Mouse (Mus musculus) liver, embryonic 13.5 days (tissue): Measurements from ENCODE around the gene Adamts9. TPM values are rescaled to one million over a fixed set of nuclear protein-coding genes. Genes with fewer than 3 reads are reported as not detected.
A peak's percentile ranks its signal among the peaks of the same experiment; 100 is the strongest.

ENCODE experiments used
- ATAC-seq: fragments of 200-750 bp; cut with Nextera tagmentation; 2 replicates; pipeline ENCODE4 v1.8.0; 2017; ENCODE audit warnings: low read depth, mild to moderate bottlenecking, moderate number of reproducible peaks, moderate library complexity
- DNase-seq: peaks from one replicate; pipeline ENCODE4 v3.0.0; 2022
- H3K27ac ChIP-seq: fragments of 300-500 bp; sonication (generic); 2 replicates; pipeline ENCODE4 v1.5.1; 2015; ENCODE audit warnings: moderate library complexity, mild to moderate bottlenecking, inconsistent platforms
- H3K27me3 ChIP-seq: fragments of 300-500 bp; sonication (generic); 2 replicates; pipeline ENCODE4 v1.6.1; 2015; ENCODE audit warnings: mild to moderate bottlenecking, inconsistent platforms
- H3K36me3 ChIP-seq: fragments of 300-500 bp; sonication (generic); 2 replicates; pipeline ENCODE4 v1.6.1; 2015; ENCODE audit warnings: mild to moderate bottlenecking, inconsistent platforms
- H3K4me1 ChIP-seq: fragments of 300-500 bp; sonication (generic); replicated peaks from 2 replicates; pipeline ENCODE4 v1.6.1; 2015; ENCODE audit warnings: inconsistent platforms
- H3K4me2 ChIP-seq: fragments of 300-500 bp; sonication (generic); 2 replicates; pipeline ENCODE4 v1.6.1; 2015; ENCODE audit warnings: inconsistent platforms, mild to moderate bottlenecking, moderate library complexity
- H3K4me3 ChIP-seq: fragments of 300-500 bp; sonication (generic); replicated peaks from 2 replicates; pipeline ENCODE4 v1.5.1; 2015; ENCODE audit warnings: mild to moderate bottlenecking, inconsistent platforms
- H3K9ac ChIP-seq: fragments of 300-500 bp; sonication (generic); 2 replicates; pipeline ENCODE4 v1.6.1; 2015; ENCODE audit warnings: mild to moderate bottlenecking, inconsistent platforms
- H3K9me3 ChIP-seq: fragments of 300-500 bp; sonication (generic); replicated peaks from 2 replicates; pipeline ENCODE4 v1.6.1; 2016; ENCODE audit warnings: inconsistent platforms
- WGBS: fragments of 180-500 bp; shearing (Covaris S2); methylation state at CpG from one replicate; pipeline ENCODE4 v1.1.7; 2015; ENCODE audit not compliant: insufficient replicate concordance; 5-methylcytosine and 5-hydroxymethylcytosine counted together
- polyA plus RNA-seq: library from polyadenylated mRNA; unstranded; fragments of >200 nt; fragmentation: Nextera tagmentation; extraction: Ambion mirVana; gene quantifications from 2 replicates; pipeline ENCODE4 v1.2.1, GENCODE M21; 2015

Adamts9 gene
- polyA plus RNA-seq, result 0.79 and 0.91 TPM in 2 replicates

DNA sequence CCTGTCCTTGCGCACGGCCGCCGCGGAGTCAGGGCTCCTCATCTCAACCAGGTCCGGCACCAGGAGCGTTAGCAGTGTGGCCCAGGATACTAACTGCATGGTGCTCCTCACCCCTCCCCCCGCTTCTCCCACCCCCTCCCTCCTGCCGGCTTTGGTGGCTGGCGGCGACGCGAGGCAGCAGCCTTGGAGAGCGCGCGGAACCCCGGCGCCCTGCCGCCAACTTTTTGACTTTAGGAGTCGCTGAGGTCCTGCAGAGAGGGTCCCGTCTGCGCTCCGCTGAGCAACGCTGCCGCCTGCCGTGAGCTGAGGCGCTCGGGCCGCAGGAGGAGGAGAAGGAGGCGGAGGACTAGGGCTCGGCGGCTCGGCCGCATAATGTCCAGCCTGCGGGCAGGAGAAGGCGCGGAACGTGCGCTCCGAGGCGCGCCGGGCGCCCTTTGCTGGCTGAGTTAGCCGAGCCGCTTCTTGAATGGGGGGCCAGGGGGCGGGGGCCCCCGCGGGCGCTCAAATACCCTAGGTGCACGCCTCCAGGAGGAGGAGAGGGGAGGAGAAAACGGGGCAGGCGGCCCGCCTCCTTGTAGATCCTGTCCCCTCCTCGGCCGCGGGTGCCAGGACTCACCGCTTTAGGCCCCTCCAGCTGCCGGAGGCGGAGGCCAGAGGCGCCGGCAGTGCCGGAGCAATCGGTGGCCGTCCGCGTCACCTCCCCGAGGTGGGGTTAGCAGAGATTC lies at the start of gene Adamts9:
Gene Adamts9, minus strand, starts transcription at position 436 of the 725 bp plus-strand sequence.
- peak within 1 kb of the TSS; percentile 29; the same call in 1 of the 2 replicates for H3K9ac ChIP-seq
- peak within 1 kb of the TSS; percentile 47 for H3K27ac ChIP-seq
- 0 out of 2 replicates have a peak, but pooled peaks cover 4% of the 10 kb centered on the region for H3K9me3 ChIP-seq
- H3K4me1 ChIP-seq, result no peaks in the 10 kb centered on the region
- ATAC-seq, result peak; percentile 48; the same call in 1 of the 2 replicates
- peak; percentile 3 for DNase-seq
- H3K36me3 ChIP-seq, result no peaks in the 10 kb centered on the region
- under 1% methylated on average over 58 of the region's 68 CpGs for WGBS
- H3K4me3 ChIP-seq, result peak within 1 kb of the TSS; percentile 52
- peak within 1 kb of the TSS; percentile 58 for H3K4me2 ChIP-seq
- peaks cover 68% of the 10 kb centered on the region for H3K27me3 ChIP-seq

- ATAC-seq (no peak), DNase-seq (no peak)
- Histone ChIP-seq H3K27me3 (no peaks in the 10 kb centered on the region), H3K9ac (no peak overlapping the region), H3K4me3 (no peak overlapping the region), H3K27ac (no peak overlapping the region), H3K4me2 (no peak overlapping the region), H3K36me3 (no peaks in the 10 kb centered on the region), H3K9me3 (no peaks in the 10 kb centered on the region), H3K4me1 (no peaks in the 10 kb centered on the region)
- WGBS, result 14% methylated on average over 1 of the region's 1 CpGs
These were observed 48.3 kb upstream of the Adamts9 start for GRCm38 (mm10) chr6:92991616-92992015.

DNA sequence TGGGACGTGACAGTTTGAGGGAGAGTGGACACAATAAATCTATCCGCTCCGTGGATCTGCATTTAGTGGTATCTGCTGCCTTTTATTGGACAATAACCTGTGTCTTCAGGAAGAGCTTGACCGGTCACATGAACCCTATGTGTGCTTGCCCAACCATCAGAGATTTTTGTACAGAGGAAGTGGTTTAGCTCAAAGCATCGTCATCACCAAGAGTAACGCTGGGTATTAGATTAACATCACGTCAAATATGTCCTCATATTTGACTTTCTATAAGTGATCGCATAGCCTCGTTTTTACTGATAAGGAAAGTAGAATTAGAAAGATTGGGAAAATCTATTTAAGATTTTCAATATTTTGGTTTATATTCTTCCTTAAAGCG lies 45.3 kb upstream of the Adamts9 start:
- Histone ChIP-seq H3K9me3 (no peaks in the 10 kb centered on the region), H3K27ac (no peak overlapping the region), H3K36me3 (no peaks in the 10 kb centered on the region), H3K4me2 (no peak overlapping the region), H3K27me3 (no peaks in the 10 kb centered on the region), H3K9ac (no peak overlapping the region), H3K4me1 (no peaks in the 10 kb centered on the region), H3K4me3 (no peak overlapping the region)
- DNase-seq, result no peak
- 46% methylated on average over 10 of the region's 10 CpGs for WGBS
- no peak for ATAC-seq

DNA sequence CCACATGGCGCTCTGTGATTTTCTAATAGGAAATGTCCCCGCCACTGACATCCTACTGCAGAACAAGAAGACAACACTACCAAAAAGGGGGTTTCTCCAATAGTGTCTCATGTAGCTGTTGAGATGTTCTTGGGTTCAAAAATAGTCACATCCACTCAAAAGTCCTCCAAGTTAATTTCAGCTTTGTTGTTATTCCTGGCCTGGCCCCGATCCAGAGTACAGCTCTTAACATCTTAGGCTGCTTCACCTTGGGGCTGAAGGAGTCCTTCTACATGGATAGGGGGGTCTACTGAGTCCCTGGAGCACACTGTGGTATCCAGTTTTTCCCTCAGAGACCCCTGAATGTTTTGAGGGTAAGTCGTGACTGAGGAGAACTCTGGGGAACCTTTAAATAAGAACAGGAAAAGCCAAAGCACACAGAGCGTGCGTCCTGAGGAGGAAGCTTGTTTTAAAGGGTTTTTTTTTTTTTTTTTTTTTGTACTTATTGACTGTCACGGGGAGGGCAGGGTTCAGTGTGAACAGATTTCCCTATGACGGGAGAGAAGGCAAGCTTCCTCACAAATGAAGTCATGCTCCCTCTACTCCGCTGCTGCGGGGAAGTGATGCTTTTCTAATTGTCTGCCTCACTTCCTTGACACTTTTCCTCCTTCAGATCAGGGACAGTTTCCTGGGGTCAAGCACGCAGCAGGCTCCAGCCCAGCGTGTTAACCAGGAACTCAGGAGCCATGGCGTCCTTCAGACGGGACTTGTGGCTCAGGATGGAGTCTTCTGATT lies 44.7 kb upstream of the Adamts9 start:
- ATAC-seq (no peak), DNase-seq (no peak)
- Histone ChIP-seq H3K4me2 (no peak overlapping the region), H3K27me3 (no peaks in the 10 kb centered on the region), H3K4me1 (no peaks in the 10 kb centered on the region), H3K9me3 (no peaks in the 10 kb centered on the region), H3K4me3 (no peak overlapping the region), H3K27ac (0 out of 2 replicates have a peak overlapping the region, but pooled peaks have one; percentile 9), H3K9ac (no peak overlapping the region), H3K36me3 (no peaks in the 10 kb centered on the region)
- 31% methylated on average over 14 of the region's 14 CpGs for WGBS

DNA sequence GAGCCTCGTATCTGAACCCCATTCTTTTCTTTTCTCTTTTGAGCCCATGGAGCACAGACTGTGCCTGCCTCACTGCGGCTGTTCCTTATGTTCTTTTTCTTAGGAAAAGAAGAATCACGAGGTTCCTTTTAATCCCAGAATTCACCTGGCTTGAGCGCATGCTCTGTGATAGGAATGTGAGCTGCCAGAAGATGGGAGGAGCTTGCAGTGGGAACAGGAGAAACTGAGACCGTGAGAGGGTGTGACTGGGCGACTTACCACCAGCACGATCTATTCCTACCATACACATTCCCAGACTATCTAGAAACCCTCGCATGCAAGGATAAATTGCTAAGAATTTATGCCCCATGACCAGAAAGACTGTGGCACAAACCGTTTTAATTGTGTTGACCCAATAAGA lies 44.1 kb upstream of the Adamts9 start:
- WGBS, result 66% methylated on average over 9 of the region's 9 CpGs
- DNase-seq, result no peak
- Histone ChIP-seq H3K4me1 (no peaks in the 10 kb centered on the region), H3K36me3 (no peaks in the 10 kb centered on the region), H3K4me2 (no peak overlapping the region), H3K27me3 (no peaks in the 10 kb centered on the region), H3K9me3 (no peaks in the 10 kb centered on the region), H3K4me3 (no peak overlapping the region), H3K9ac (no peak overlapping the region), H3K27ac (no peak overlapping the region)
- ATAC-seq, result no peak

- H3K9ac ChIP-seq, result no peak overlapping the region
- H3K4me2 ChIP-seq, result no peak overlapping the region
- H3K4me3 ChIP-seq, result no peak overlapping the region
- no peaks in the 10 kb centered on the region for H3K9me3 ChIP-seq
- DNase-seq, result no peak
- H3K27ac ChIP-seq, result no peak overlapping the region
- ATAC-seq, result no peak
- 69% methylated on average over 7 of the region's 7 CpGs for WGBS
- H3K4me1 ChIP-seq, result no peaks in the 10 kb centered on the region
- H3K27me3 ChIP-seq, result no peaks in the 10 kb centered on the region
- no peaks in the 10 kb centered on the region for H3K36me3 ChIP-seq
These were observed 40.1 kb upstream of the Adamts9 start for GRCm38 (mm10) chr6:92983421-92983820.

DNA sequence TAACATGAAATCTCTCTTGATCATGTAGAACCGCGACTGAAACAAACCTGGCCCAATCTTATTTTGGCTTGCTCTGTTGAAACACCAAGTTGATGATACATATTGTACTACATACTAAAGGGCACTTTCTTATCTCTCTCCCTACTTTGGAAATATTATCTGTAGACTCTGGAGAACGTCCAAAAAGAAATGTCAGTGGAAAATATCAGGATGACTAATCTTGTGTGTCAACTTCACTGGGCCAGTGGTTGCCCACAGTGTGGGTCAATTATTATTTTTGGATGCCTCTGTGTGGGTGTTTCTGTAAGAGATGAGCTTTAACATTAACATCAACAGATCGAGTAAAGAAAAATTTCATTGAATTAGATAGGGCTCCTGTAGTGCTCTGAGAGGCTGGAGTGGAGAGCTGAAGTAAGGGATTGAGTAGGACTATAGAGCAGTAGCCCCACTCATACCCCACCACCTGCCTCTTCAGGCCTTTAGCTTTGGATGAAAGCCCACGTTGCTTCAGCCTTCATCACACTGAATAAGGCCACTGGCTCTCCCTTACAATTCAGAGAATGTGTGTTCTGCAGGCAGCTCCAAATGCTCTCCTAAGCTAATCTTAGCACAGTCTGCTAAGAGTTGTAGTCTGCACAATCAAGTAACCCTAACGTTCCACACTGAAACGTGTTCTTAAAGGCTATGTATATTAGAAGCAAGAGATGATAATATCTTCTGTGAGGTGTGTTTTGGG lies 38.3 kb upstream of the Adamts9 start:
- DNase-seq (no peak), ATAC-seq (no peak)
- no peak overlapping the region for H3K27ac ChIP-seq
- H3K9ac ChIP-seq, result no peak overlapping the region
- H3K27me3 ChIP-seq, result no peaks in the 10 kb centered on the region
- H3K4me1 ChIP-seq, result no peaks in the 10 kb centered on the region
- H3K4me2 ChIP-seq, result no peak overlapping the region
- no peak overlapping the region for H3K4me3 ChIP-seq
- no peaks in the 10 kb centered on the region for H3K9me3 ChIP-seq
- 61% methylated on average over 7 of the region's 7 CpGs for WGBS
- no peaks in the 10 kb centered on the region for H3K36me3 ChIP-seq

GRCm38 (mm10) chr6:92973340-92973739 lies 30.0 kb upstream of the Adamts9 start:
- no peak overlapping the region for H3K9ac ChIP-seq
- no peaks in the 10 kb centered on the region for H3K4me1 ChIP-seq
- H3K27me3 ChIP-seq, result no peaks in the 10 kb centered on the region
- no peak overlapping the region for H3K4me2 ChIP-seq
- DNase-seq (no peak), ATAC-seq (no peak)
- WGBS, result 68% methylated on average over 3 of the region's 3 CpGs
- H3K4me3 ChIP-seq, result no peak overlapping the region
- no peak overlapping the region for H3K27ac ChIP-seq
- no peaks in the 10 kb centered on the region for H3K9me3 ChIP-seq
- no peaks in the 10 kb centered on the region for H3K36me3 ChIP-seq

DNA sequence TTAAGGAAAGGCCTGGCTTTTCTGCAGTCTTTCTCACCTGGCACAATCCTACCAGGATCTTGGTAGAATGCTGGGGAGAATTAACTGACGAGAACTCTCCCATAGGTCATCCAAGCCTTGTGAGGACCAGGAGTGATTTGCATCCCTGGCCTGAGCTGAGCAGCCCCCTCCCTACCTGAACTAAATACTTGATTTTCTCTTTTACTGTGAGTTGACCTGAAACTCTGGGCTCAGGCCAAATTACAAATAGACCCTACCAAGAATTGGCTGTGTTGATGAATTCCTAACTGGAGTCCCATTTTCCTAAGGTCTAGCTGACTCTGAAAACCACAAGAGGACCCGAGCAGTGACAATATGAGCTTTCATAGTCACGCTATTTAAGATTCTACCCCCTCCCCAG lies 25.4 kb upstream of the Adamts9 start:
- H3K27ac ChIP-seq, result no peak overlapping the region
- H3K4me2 ChIP-seq, result no peak overlapping the region
- H3K36me3 ChIP-seq, result no peaks in the 10 kb centered on the region
- H3K4me3 ChIP-seq, result no peak overlapping the region
- no peaks in the 10 kb centered on the region for H3K4me1 ChIP-seq
- no peak overlapping the region for H3K9ac ChIP-seq
- 57% methylated on average over 3 of the region's 3 CpGs for WGBS
- no peaks in the 10 kb centered on the region for H3K9me3 ChIP-seq
- DNase-seq (no peak), ATAC-seq (no peak)
- H3K27me3 ChIP-seq, result no peaks in the 10 kb centered on the region

GRCm38 (mm10) chr6:92968216-92968615 lies 24.9 kb upstream of the Adamts9 start:
- Histone ChIP-seq H3K9ac (no peak overlapping the region), H3K27me3 (no peaks in the 10 kb centered on the region), H3K4me3 (no peak overlapping the region), H3K36me3 (no peaks in the 10 kb centered on the region), H3K4me1 (no peaks in the 10 kb centered on the region), H3K27ac (no peak overlapping the region), H3K9me3 (no peaks in the 10 kb centered on the region), H3K4me2 (no peak overlapping the region)
- no peak for DNase-seq
- WGBS, result 46% methylated on average over 3 of the region's 3 CpGs
- no peak for ATAC-seq

GRCm38 (mm10) chr6:92962966-92963365 lies 19.7 kb upstream of the Adamts9 start:
- Histone ChIP-seq H3K9ac (no peak overlapping the region), H3K36me3 (no peaks in the 10 kb centered on the region), H3K4me1 (no peaks in the 10 kb centered on the region), H3K4me3 (no peak overlapping the region), H3K27ac (no peak overlapping the region), H3K27me3 (no peaks in the 10 kb centered on the region), H3K9me3 (no peaks in the 10 kb centered on the region), H3K4me2 (no peak overlapping the region)
- 63% methylated on average over 3 of the region's 3 CpGs for WGBS
- DNase-seq, result no peak
- no peak for ATAC-seq
